Mouse (Mus musculus): ENCODE measurements around the gene Pde11a. TPM values are rescaled to one million over a fixed set of nuclear protein-coding genes. Genes with fewer than 3 reads are reported as not detected.

Gene Pde11a
- polyA plus RNA-seq, 1 experiment, result 0.30 TPM

- H3K36me3 ChIP-seq (ENCODE audit: control insufficient read depth, insufficient read depth, low read length), result no peaks in the 10 kb centered on the region
- 20% methylated on average over 4 of the region's 4 CpGs for WGBS
- H3K4me1 ChIP-seq (ENCODE audit: control insufficient read depth, insufficient read depth, insufficient read length, low read length), result peaks cover 11% of the 10 kb centered on the region; the same call in 1 of the 2 replicates
- peak overlapping the region; percentile 44; the same call in 1 of the 2 replicates for H3K27ac ChIP-seq (ENCODE audit: insufficient read depth, low read depth, low read length)
- no peak overlapping the region for H3K4me3 ChIP-seq (ENCODE audit: low read depth, low read length)
- TF ChIP-seq POLR2A (IDR thresholded peaks at IDR 0.05; ENCODE audit: low read depth, low read length) (no peak), CTCF (IDR thresholded peaks at IDR 0.05; ENCODE audit: extremely low read depth, insufficient read length, insufficient replicate concordance, low read depth, low read length) (no peak)
- no peaks in the 10 kb centered on the region for H3K27me3 ChIP-seq (ENCODE audit: control insufficient read depth, insufficient read depth, low read length)
These were observed 287.7 kb downstream of the Pde11a start for GRCm38 (mm10) chr2:76050911-76051310.

GRCm38 (mm10) chr2:76050092-76050491 lies 288.5 kb downstream of the Pde11a start:
- H3K4me1 ChIP-seq (ENCODE audit: control insufficient read depth, insufficient read depth, insufficient read length, low read length), result peaks cover 11% of the 10 kb centered on the region; the same call in 1 of the 2 replicates
- peak overlapping the region; percentile 9 for H3K4me3 ChIP-seq (ENCODE audit: low read depth, low read length)
- 0 out of 2 replicates have a peak overlapping the region, but pooled peaks have one; percentile 10 for H3K27ac ChIP-seq (ENCODE audit: insufficient read depth, low read depth, low read length)
- WGBS, result 47% methylated on average over 10 of the region's 10 CpGs
- H3K27me3 ChIP-seq (ENCODE audit: control insufficient read depth, insufficient read depth, low read length), result no peaks in the 10 kb centered on the region
- TF ChIP-seq POLR2A (IDR thresholded peaks at IDR 0.05; ENCODE audit: low read depth, low read length) (no peak), CTCF (IDR thresholded peaks at IDR 0.05; ENCODE audit: extremely low read depth, insufficient read length, insufficient replicate concordance, low read depth, low read length) (no peak)
- no peaks in the 10 kb centered on the region for H3K36me3 ChIP-seq (ENCODE audit: control insufficient read depth, insufficient read depth, low read length)

- Histone ChIP-seq H3K4me1 (ENCODE audit: control insufficient read depth, insufficient read depth, insufficient read length, low read length) (peaks cover 11% of the 10 kb centered on the region; the same call in 1 of the 2 replicates), H3K27me3 (ENCODE audit: control insufficient read depth, insufficient read depth, low read length) (no peaks in the 10 kb centered on the region), H3K4me3 (ENCODE audit: low read depth, low read length) (no peak overlapping the region), H3K36me3 (ENCODE audit: control insufficient read depth, insufficient read depth, low read length) (no peaks in the 10 kb centered on the region), H3K27ac (ENCODE audit: insufficient read depth, low read depth, low read length) (0 out of 2 replicates have a peak overlapping the region, but pooled peaks have one; percentile 10)
- TF ChIP-seq POLR2A (IDR thresholded peaks at IDR 0.05; ENCODE audit: low read depth, low read length), result no peak
- no peak for TF ChIP-seq CTCF (IDR thresholded peaks at IDR 0.05; ENCODE audit: extremely low read depth, insufficient read length, insufficient replicate concordance, low read depth, low read length)
- WGBS, result 70% methylated on average over 8 of the region's 8 CpGs
These were observed 289.0 kb downstream of the Pde11a start for GRCm38 (mm10) chr2:76049529-76049928.

GRCm38 (mm10) chr2:76047740-76048139 lies 290.8 kb downstream of the Pde11a start:
- H3K27ac ChIP-seq (ENCODE audit: insufficient read depth, low read depth, low read length), result no peak overlapping the region
- H3K4me3 ChIP-seq (ENCODE audit: low read depth, low read length), result no peak overlapping the region
- peaks cover 11% of the 10 kb centered on the region; the same call in 1 of the 2 replicates for H3K4me1 ChIP-seq (ENCODE audit: control insufficient read depth, insufficient read depth, insufficient read length, low read length)
- H3K36me3 ChIP-seq (ENCODE audit: control insufficient read depth, insufficient read depth, low read length), result no peaks in the 10 kb centered on the region
- no peaks in the 10 kb centered on the region for H3K27me3 ChIP-seq (ENCODE audit: control insufficient read depth, insufficient read depth, low read length)
- WGBS, result 92% methylated on average over 12 of the region's 12 CpGs
- no peak for TF ChIP-seq POLR2A (IDR thresholded peaks at IDR 0.05; ENCODE audit: low read depth, low read length)
- no peak for TF ChIP-seq CTCF (IDR thresholded peaks at IDR 0.05; ENCODE audit: extremely low read depth, insufficient read length, insufficient replicate concordance, low read depth, low read length)

GRCm38 (mm10) chr2:76042210-76042609 lies 296.4 kb downstream of the Pde11a start:
- TF ChIP-seq CTCF (IDR thresholded peaks at IDR 0.05; ENCODE audit: extremely low read depth, insufficient read length, insufficient replicate concordance, low read depth, low read length), result no peak
- TF ChIP-seq POLR2A (IDR thresholded peaks at IDR 0.05; ENCODE audit: low read depth, low read length), result no peak
- Histone ChIP-seq H3K36me3 (ENCODE audit: control insufficient read depth, insufficient read depth, low read length) (no peaks in the 10 kb centered on the region), H3K4me1 (ENCODE audit: control insufficient read depth, insufficient read depth, insufficient read length, low read length) (no peaks in the 10 kb centered on the region), H3K27ac (ENCODE audit: insufficient read depth, low read depth, low read length) (no peak overlapping the region), H3K27me3 (ENCODE audit: control insufficient read depth, insufficient read depth, low read length) (no peaks in the 10 kb centered on the region), H3K4me3 (ENCODE audit: low read depth, low read length) (no peak overlapping the region)
- WGBS, result 81% methylated on average over 10 of the region's 10 CpGs

GRCm38 (mm10) chr2:76040116-76040515 lies 298.5 kb downstream of the Pde11a start:
- 90% methylated on average over 7 of the region's 7 CpGs for WGBS
- no peak overlapping the region for H3K4me3 ChIP-seq (ENCODE audit: low read depth, low read length)
- H3K27me3 ChIP-seq (ENCODE audit: control insufficient read depth, insufficient read depth, low read length), result no peaks in the 10 kb centered on the region
- no peaks in the 10 kb centered on the region for H3K4me1 ChIP-seq (ENCODE audit: control insufficient read depth, insufficient read depth, insufficient read length, low read length)
- TF ChIP-seq POLR2A (IDR thresholded peaks at IDR 0.05; ENCODE audit: low read depth, low read length) (no peak), CTCF (IDR thresholded peaks at IDR 0.05; ENCODE audit: extremely low read depth, insufficient read length, insufficient replicate concordance, low read depth, low read length) (no peak)
- H3K27ac ChIP-seq (ENCODE audit: insufficient read depth, low read depth, low read length), result no peak overlapping the region
- H3K36me3 ChIP-seq (ENCODE audit: control insufficient read depth, insufficient read depth, low read length), result no peaks in the 10 kb centered on the region

- Histone ChIP-seq H3K36me3 (ENCODE audit: control insufficient read depth, insufficient read depth, low read length) (no peaks in the 10 kb centered on the region), H3K27ac (ENCODE audit: insufficient read depth, low read depth, low read length) (no peak overlapping the region), H3K27me3 (ENCODE audit: control insufficient read depth, insufficient read depth, low read length) (no peaks in the 10 kb centered on the region), H3K4me1 (ENCODE audit: control insufficient read depth, insufficient read depth, insufficient read length, low read length) (no peaks in the 10 kb centered on the region), H3K4me3 (ENCODE audit: low read depth, low read length) (no peak overlapping the region)
- WGBS, result 55% methylated on average over 8 of the region's 8 CpGs
- no peak for TF ChIP-seq POLR2A (IDR thresholded peaks at IDR 0.05; ENCODE audit: low read depth, low read length)
- TF ChIP-seq CTCF (IDR thresholded peaks at IDR 0.05; ENCODE audit: extremely low read depth, insufficient read length, insufficient replicate concordance, low read depth, low read length), result no peak
These were observed 308.5 kb downstream of the Pde11a start for GRCm38 (mm10) chr2:76030080-76030479.

All from small intestine, adult 2 months (tissue).